Mouse (Mus musculus): Measurements from ENCODE around the gene Lsp1.

The Lsp1 gene

DNA sequence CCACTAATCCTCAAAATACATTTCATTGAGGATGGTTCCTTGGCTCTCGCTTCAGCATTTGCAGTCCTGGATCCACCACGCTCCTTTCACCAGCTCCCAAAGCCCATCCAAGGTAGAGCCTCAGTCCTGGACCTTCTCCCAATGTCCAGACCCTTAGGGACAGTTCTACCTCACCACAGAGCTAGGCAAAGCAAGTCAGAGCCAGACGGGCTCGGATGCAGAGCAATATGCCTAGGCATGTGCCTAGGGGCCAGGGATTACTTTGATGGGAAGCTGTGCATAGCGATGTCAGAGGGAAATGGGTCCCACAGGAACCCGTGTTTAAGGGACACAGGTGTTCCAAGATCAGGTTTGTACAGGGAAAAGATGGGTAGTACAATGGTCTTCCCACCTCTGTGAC, 15.3 kb upstream of the Lsp1 start:
- peak; percentile 5 for DNase-seq

DNA sequence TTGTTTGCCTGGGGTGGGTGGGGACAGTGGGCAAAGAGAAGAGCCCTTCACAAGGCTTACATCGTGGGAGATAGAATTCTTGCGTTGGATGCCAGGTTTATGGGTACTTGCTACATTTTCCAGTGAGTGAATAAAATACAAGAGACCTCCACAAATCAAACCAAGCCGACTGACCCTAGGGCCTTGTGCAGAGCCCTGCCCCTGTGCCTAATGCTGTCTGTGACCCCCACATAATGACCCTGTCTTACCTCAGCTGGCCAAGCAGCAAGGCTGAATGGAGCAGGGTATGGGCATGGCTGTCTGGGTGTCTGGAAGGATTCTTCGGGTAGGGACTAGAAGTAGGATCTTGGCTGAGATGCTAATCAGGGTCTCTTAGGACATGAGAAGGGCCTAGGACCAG, 14.3 kb upstream of the Lsp1 start:
- DNase-seq, result peak; percentile 6

GRCm38 (mm10) chr7:142449038-142449617, 11.5 kb upstream of the Lsp1 start:
- peak; percentile 7 for DNase-seq

DNA sequence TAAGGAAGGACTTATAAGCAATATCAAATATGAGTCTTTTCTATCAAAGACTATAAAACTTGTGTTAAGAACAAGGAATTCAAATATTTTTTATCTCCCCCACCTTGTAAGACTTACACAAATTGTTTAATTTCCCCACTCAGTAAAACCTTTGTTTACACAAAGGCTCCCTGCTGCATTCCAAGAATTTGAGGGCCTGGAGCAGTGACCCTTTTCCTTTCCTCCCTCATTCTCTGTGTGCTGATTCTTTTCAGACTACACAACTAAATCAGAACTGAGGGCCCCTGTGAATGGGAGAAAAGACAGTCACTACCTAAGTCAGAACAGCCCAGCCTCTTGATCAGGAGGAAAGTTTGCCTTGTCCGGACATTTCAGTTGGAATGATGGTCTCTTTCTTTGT, 5.9 kb upstream of the Lsp1 start:
- no peak for DNase-seq

DNA sequence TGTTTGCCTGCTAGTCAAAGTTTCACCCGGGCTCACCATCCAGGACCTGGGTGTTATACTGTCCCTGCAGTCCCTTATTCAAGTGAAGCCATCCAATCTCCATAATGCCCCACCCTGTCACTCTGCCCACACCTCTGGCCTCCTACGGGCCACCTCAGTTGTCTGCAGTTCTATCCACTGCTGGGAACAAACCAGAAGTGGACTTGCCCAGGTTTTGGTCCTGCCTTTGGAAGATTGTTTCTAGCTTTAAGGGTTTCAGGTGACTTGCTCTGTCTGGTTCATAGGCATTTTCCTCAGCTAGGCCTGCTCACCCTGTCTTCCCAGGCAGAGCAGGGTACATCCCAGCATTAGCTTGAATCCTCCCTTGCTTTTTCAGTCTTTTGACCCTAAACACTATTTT, 5.4 kb upstream of the Lsp1 start:
- peak; percentile 10 for DNase-seq

GRCm38 (mm10) chr7:142456806-142457205, 3.8 kb upstream of the Lsp1 start:
- peak; percentile 47 for DNase-seq

DNA sequence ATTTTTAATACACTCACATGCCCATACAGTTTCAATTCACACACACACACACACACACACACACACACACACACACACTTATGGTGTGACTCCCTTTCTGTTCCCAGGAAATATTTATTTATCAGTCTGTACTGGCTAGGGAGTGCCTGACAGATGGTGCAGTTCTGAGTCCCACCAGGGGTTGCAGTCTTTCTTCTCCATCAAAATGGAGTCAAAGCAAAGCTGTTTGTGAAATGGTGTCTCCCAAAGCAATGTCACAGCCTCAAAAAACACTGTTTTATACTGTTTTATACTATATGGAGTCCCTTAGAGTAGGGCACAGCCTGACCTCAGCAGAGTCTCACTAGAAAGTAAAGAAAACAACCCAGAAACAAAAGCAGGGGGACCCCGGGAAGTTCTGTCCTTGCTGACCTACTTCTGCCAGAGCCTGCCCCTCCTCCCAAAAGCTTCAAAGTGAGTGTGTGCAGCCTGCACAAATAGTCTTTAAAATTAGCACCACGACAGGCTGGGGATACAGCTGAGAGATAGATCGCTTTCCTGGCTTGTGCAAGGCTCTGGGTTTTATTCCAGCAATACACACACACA, 3.3 kb upstream of the Lsp1 start:
- DNase-seq, result peak; percentile 72

GRCm38 (mm10) chr7:142458026-142458425, 2.6 kb upstream of the Lsp1 start:
- DNase-seq, result peak; percentile 17

GRCm38 (mm10) chr7:142458676-142459298, 1.8 kb upstream of the Lsp1 start:
- DNase-seq, result peak; percentile 15

DNA sequence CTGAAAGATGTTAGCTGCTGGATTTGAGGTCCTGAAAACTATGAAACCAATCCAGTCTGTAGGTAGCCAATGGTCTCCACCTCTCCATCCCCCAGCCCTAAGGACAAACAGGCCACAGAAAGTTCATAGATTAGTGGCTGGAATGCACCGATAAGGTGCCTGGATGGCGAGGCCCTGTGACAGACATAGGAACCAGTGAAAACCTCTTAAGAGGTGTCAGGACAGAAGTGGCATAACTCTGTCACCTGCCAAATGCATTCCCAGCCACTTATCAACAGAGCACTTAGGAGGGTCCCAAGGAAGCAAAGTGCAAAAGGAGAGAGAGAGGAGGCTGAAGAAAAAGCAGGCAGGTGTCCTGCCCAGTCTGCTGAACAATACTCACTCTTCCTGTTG, 1.3 kb upstream of the Lsp1 start:
- peak; percentile 29 for DNase-seq

DNA sequence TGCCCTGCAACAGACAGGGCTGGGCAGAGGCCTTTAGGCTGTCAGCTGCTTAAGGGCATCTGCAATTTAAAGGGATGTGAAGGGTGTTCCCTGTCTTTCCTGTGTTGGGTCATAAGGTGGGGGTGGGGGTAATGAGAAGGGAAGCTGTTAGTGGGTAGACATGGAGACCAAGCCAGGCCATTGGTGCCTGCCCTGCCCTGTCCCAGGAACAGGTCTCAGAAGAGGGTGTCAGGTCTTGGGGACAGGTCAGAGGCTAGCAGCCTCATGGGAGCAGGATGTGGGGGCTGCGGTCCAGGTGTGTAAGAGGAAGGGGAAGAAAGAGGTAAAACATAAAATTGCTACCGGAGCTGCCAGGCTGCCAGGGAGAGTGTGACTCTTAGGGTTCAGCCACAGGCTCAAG, 837 bp downstream of the Lsp1 start:
- peak; percentile 61 for DNase-seq

DNA sequence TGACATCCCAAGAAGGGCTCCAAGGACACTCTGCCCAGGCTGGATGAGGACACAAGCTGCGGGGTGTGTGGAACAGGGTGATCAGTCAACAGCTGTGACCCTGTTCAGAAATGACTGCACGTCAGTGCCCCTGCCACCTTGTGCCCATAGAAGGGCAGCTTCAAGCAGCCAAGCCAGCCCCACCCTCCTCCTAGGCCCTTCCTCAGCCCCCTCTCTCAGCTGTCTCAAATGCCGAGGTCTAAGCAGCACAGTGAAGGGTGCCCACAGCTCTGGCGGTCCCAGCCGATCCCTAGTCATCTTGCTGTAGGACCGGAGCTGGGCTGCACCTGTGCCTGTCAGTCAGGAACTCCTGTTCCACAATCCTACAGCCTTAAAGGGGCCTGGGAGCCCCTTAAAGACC, 1.6 kb downstream of the Lsp1 start:
- peak; percentile 58 for DNase-seq

DNA sequence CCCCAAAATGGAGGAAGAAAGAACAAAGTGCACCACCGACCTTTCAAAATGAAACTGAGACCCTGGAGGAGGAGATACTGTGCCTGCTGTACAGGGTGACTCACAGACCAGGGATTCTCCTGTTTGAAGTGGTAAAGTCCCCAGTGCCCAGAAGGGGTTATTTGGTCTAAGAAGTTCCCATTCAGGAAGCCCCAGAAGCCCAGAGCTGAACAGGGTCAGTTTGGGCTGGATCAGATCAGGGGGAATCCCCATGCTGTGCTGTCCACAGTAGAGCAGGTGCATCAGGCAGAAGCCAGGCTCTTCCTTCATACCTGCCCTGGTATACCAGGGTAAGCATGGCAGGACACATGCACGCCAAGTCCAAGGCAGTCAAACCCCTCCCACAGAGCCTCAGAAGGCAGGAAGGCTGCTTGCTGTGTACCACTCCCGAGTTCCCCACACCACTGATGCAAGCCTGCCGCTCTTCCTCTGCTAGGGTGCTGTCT, 2.0 kb downstream of the Lsp1 start:
- peak; percentile 59 for DNase-seq

- peak; percentile 5 for DNase-seq
Observed at GRCm38 (mm10) chr7:142470171-142470691, 9.6 kb downstream of the Lsp1 start.

- DNase-seq, result peak; percentile 9
Observed at GRCm38 (mm10) chr7:142470808-142471413, 10.3 kb downstream of the Lsp1 start.

- peak; percentile 7 for DNase-seq
Observed at GRCm38 (mm10) chr7:142471414-142471861, 10.8 kb downstream of the Lsp1 start.

DNA sequence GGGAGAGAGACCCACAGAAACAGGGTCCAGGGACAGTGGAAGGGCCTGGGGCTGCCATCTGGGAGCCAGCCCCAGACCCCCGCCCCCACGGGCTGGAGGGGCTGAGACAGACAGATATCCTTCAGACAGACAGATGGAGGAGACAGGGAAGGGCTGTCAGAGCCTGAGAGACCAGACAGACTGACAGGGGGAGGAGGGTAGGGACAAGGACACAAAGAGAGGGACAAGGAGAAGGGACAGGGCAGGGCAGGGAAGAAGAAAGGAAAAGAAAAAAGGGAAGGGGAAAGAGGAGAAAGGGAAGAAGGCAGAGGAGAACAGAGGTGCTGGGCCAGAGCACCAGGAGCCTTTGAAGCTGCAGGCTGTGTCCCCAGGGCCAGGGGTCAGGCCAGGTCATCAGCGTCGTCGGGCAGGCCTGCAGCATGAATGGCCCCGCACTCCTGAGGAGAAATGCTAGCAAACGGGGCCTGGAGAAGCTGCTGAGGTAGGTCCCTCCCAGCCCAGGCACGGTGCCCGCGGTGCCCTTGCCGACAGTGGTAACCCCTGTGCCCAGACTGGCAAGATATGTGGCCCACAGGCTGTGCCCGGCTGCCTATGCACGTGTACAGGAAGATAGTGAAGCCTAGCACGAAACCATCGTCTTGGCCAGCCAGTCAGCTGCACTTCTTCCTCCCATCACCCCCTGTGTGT, 11.4 kb downstream of the Lsp1 start:
- peak; percentile 12 for DNase-seq

DNA sequence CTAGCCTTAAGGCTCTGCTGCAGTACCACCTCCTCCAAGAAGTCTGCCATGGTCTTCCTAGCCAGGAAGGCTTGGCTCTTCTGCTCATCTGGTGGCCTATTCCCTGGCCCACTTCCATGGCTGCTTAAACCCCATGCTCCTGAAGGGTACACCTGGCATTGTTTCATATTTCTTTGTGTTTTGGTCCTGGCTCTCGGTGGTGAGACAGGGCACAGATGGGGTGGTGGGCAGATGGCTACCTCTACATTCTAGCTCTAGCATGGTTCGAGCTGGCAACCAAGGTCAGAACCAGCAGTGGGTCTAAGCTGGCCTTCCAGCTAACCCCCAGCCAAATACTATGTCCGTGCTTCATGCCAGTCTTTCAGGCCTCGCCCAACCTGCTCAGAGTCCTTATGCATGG, 12.3 kb downstream of the Lsp1 start:
- no peak for DNase-seq

GRCm38 (mm10) chr7:142473476-142473875, 12.9 kb downstream of the Lsp1 start:
- DNase-seq, result peak; percentile 4

GRCm38 (mm10) chr7:142474799-142475198, 14.2 kb downstream of the Lsp1 start:
- peak; percentile 33 for DNase-seq

- DNase-seq, result no peak
Observed at GRCm38 (mm10) chr7:142475641-142476040, 15.0 kb downstream of the Lsp1 start.

DNA sequence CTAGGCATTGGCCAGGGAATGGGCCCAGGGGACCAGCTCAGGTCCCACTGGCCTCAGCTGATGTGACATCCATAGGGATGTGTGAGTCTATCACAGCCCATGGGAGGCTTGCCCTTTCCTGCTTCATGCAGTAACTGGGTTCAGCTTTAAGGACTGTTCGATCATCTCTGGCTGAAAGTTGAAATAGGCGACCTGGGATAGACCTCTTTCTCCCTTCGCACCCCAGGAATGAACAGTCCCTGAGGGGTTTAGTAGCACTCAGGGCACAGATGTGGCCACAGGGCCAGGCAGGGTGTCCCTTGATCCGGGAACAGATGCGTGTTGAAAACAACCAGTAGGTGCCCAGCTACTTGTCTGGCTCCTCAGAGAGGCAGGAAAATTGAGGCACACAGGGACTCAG, 15.7 kb downstream of the Lsp1 start:
- DNase-seq, result no peak

- no peak for DNase-seq
Observed at GRCm38 (mm10) chr7:142476795-142477452, 16.3 kb downstream of the Lsp1 start.

Data from thymus, postnatal 4 days (tissue).